Mouse (Mus musculus): ENCODE results near the gene Gtf3a. TPM values are rescaled to one million over a fixed set of nuclear protein-coding genes. Genes with fewer than 3 reads are reported as not detected.
A peak's percentile ranks its signal among the peaks of the same experiment; 100 is the strongest.

The Gtf3a gene
- 40.5 and 74.9 TPM in 2 replicates for polyA plus RNA-seq (2012; rRNA removed)

DNA sequence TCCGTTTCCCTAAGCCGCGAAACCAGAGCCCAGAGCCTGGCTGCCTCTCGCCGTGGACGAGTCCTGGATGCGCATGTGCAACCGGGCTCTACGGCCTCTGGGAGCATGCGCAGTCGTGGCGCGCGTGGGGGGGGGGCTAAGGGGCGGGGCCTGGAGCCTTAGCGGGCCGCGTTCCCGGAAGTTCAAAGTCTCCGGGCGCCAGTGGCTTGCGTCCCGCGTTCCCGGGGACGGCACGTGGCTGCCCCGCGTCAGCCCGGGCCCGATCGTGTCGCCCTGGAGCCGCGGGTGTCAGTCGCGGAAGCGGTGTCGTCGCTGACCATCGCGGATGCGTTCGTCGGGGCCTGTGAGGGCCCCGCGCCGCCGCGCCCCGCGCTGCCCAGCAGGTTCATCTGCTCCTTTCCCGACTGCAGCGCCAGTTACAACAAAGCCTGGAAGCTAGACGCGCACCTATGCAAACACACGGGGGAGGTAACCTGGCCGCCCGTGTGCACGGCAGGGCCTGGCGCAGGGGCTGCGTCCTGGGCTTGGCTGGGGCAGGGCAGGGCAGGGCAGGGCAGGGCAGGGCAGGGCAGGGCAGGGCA is at the start of gene Gtf3a:
TSS of gene Gtf3a (plus strand) at position 150 of the 581 bp plus-strand sequence.
- H3K4me1 ChIP-seq (ENCODE audit: control insufficient read depth, insufficient read depth, insufficient read length), result peaks cover 9% of the 10 kb centered on the region; the same call in 1 of the 2 replicates
- TF ChIP-seq POLR2A (IDR thresholded peaks at IDR 0.05; ENCODE audit: low read depth, low read length) (peak; percentile 13; the same call in 1 of the 2 replicates), CTCF (IDR thresholded peaks at IDR 0.05; ENCODE audit: extremely low read depth, insufficient read depth, insufficient read length, insufficient replicate concordance) (no peak)
- H3K36me3 ChIP-seq (ENCODE audit: control insufficient read depth, insufficient read depth, low read length), result peaks cover 24% of the 10 kb centered on the region
- peak within 1 kb of the TSS; percentile 88 for H3K4me3 ChIP-seq (ENCODE audit: extremely low read depth, insufficient read depth, insufficient read length)
- peak within 1 kb of the TSS; percentile 56 for H3K27ac ChIP-seq (ENCODE audit: insufficient read depth, low read length)
- no peaks in the 10 kb centered on the region for H3K27me3 ChIP-seq (ENCODE audit: control insufficient read depth, insufficient read depth, low read length)
- peak; percentile 74 to 77 for DNase-seq (ENCODE audit: low read depth in 1 of 2, low spot score in 2 of 2)
- WGBS, result under 1% methylated on average over 62 of the region's 62 CpGs

DNA sequence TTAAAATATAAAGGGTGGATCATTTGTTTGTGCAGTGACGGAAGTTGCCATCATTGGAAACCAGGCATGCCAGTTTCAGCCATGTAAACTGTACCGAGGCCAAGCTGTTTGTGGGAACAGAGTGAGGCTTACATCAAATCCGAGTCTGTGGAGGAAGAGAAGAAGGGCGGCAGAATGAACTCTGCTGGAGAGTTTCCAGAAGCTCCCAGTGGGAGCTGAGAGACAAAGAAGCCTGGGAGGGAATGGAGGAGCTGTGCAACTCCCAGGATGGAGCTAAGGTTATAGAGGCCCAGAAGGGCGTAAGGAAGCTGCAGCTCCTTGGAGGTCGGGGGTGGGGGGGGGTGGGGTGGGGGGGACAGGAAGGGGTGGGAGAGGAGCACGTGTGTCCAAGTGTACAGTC is 48.1 kb upstream of the Gtf3a start:
- Histone ChIP-seq H3K4me1 (ENCODE audit: control insufficient read depth, insufficient read depth, insufficient read length) (peaks cover 4% of the 10 kb centered on the region; the same call in 1 of the 2 replicates), H3K27me3 (ENCODE audit: control insufficient read depth, insufficient read depth, low read length) (no peaks in the 10 kb centered on the region), H3K27ac (ENCODE audit: insufficient read depth, low read length) (no peak overlapping the region), H3K36me3 (ENCODE audit: control insufficient read depth, insufficient read depth, low read length) (no peaks in the 10 kb centered on the region), H3K4me3 (ENCODE audit: extremely low read depth, insufficient read depth, insufficient read length) (no peak overlapping the region)
- 76% methylated on average over 7 of the region's 7 CpGs for WGBS
- TF ChIP-seq CTCF (IDR thresholded peaks at IDR 0.05; ENCODE audit: extremely low read depth, insufficient read depth, insufficient read length, insufficient replicate concordance), result no peak
- no peak for TF ChIP-seq POLR2A (IDR thresholded peaks at IDR 0.05; ENCODE audit: low read depth, low read length)
- DNase-seq (ENCODE audit: low read depth in 1 of 2, low spot score in 2 of 2), result no peak

DNA sequence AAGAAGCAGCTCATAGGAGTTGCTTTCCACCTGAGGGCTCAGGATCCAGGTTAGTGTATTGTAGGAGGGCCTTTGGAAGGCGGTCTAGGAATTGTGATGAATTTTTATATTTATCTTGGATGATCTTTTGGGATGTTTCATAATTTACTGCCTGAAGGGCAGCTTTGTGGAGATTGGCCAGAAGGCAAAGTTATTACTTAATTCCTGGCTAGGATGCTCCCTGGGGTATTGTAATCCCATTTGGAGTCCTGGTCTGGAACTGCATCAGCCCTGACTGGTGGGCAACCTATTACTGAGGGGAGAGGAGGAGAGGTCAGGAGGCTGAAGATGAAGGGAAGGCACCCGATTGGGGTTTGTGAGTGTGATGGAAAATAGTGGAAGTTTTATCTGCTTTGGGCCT is 47.0 kb upstream of the Gtf3a start:
- TF ChIP-seq CTCF (IDR thresholded peaks at IDR 0.05; ENCODE audit: extremely low read depth, insufficient read depth, insufficient read length, insufficient replicate concordance) (no peak), POLR2A (IDR thresholded peaks at IDR 0.05; ENCODE audit: low read depth, low read length) (no peak)
- WGBS, result 94% methylated on average over 2 of the region's 2 CpGs
- Histone ChIP-seq H3K4me3 (ENCODE audit: extremely low read depth, insufficient read depth, insufficient read length) (no peak overlapping the region), H3K27me3 (ENCODE audit: control insufficient read depth, insufficient read depth, low read length) (no peaks in the 10 kb centered on the region), H3K27ac (ENCODE audit: insufficient read depth, low read length) (no peak overlapping the region), H3K4me1 (ENCODE audit: control insufficient read depth, insufficient read depth, insufficient read length) (peaks cover 4% of the 10 kb centered on the region; the same call in 1 of the 2 replicates), H3K36me3 (ENCODE audit: control insufficient read depth, insufficient read depth, low read length) (no peaks in the 10 kb centered on the region)
- no peak for DNase-seq (ENCODE audit: low read depth in 1 of 2, low spot score in 2 of 2)

DNA sequence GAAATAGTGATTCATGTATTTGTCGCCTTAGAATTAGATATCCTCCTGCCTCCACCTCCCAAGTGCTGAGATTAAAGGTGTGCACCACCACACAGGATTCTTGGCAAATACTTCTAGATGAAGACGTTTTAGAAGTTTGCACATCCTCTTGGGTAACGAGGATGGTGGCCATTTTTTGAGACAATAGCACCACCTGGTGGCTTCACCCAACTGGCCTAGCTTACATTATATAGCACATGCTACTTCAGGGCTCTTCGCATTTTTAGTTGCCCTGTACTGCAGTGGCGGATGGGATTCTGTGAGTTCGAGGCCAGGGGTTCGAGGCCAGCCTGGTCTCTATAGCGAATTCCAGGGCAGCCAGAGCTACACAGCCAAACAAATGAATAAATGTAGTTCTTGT is 44.1 kb upstream of the Gtf3a start:
- DNase-seq (ENCODE audit: low read depth in 1 of 2, low spot score in 2 of 2), result peak; percentile 63 to 74
- Histone ChIP-seq H3K27me3 (ENCODE audit: control insufficient read depth, insufficient read depth, low read length) (no peaks in the 10 kb centered on the region), H3K27ac (ENCODE audit: insufficient read depth, low read length) (no peak overlapping the region), H3K36me3 (ENCODE audit: control insufficient read depth, insufficient read depth, low read length) (no peaks in the 10 kb centered on the region), H3K4me3 (ENCODE audit: extremely low read depth, insufficient read depth, insufficient read length) (no peak overlapping the region), H3K4me1 (ENCODE audit: control insufficient read depth, insufficient read depth, insufficient read length) (no peaks in the 10 kb centered on the region)
- WGBS, result 28% methylated on average over 8 of the region's 8 CpGs
- no peak for TF ChIP-seq POLR2A (IDR thresholded peaks at IDR 0.05; ENCODE audit: low read depth, low read length)
- peak; percentile 58; the same call in 1 of the 2 replicates for TF ChIP-seq CTCF (IDR thresholded peaks at IDR 0.05; ENCODE audit: extremely low read depth, insufficient read depth, insufficient read length, insufficient replicate concordance)

DNA sequence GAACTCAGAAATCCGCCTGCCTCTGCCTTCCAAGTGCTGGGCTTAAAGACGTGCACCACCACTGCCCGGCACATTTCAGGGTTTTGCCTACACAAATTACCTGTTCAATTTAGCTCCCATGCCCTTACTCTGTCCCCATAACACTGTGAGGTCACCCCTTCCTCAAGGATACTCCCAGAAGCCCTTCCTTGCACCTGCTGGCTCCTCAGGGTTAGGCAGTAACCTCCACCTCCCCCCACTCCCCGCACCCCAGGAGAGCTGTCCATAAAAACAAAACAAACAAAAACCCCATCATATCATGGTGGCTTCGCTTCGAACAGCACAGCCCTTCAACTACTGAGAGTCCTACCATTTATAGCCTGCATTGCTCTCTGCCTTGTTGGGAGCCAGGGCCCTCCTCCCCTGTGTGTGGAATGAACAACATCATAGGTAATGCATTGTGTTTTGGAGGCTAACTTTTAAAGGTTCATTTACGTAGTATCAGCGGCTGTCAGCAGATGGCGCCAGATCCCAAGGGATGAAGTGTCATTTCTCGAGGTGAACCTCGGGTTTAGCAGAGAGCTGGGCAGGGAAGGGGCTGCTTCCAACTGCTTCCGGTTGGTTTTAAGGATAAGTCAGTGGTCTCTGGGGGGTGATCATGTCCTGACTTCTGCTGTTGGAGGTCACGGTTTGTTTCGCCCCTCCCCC is 42.8 kb upstream of the Gtf3a start:
- Histone ChIP-seq H3K4me3 (ENCODE audit: extremely low read depth, insufficient read depth, insufficient read length) (no peak overlapping the region), H3K36me3 (ENCODE audit: control insufficient read depth, insufficient read depth, low read length) (no peaks in the 10 kb centered on the region), H3K27ac (ENCODE audit: insufficient read depth, low read length) (no peak overlapping the region), H3K4me1 (ENCODE audit: control insufficient read depth, insufficient read depth, insufficient read length) (no peaks in the 10 kb centered on the region), H3K27me3 (ENCODE audit: control insufficient read depth, insufficient read depth, low read length) (no peaks in the 10 kb centered on the region)
- 30% methylated on average over 14 of the region's 14 CpGs for WGBS
- peak; percentile 25 to 75 for DNase-seq (ENCODE audit: low read depth in 1 of 2, low spot score in 2 of 2)
- TF ChIP-seq CTCF (IDR thresholded peaks at IDR 0.05; ENCODE audit: extremely low read depth, insufficient read depth, insufficient read length, insufficient replicate concordance), result peak; percentile 81; the same call in 1 of the 2 replicates
- no peak for TF ChIP-seq POLR2A (IDR thresholded peaks at IDR 0.05; ENCODE audit: low read depth, low read length)

DNA sequence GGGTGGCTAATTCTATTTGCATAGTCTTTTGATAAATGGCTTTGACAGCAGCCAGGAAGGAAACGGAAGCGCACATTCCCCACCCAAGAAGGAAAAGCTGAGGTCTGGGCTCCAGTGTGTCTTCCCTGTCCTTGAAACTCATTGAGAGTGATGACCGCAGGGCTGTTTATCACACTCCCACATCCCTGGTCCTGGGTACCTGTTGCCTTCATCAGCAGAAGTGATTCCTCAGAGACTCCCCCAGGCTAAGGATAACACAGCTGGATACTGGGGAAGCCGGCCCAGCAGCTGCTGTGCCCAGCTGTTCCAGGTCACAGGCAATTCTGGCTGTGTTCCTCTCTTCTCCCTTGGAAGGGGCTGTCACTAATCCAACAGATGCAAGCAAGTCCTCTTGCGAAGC is 40.9 kb upstream of the Gtf3a start:
- Histone ChIP-seq H3K27ac (ENCODE audit: insufficient read depth, low read length) (no peak overlapping the region), H3K4me3 (ENCODE audit: extremely low read depth, insufficient read depth, insufficient read length) (no peak overlapping the region), H3K27me3 (ENCODE audit: control insufficient read depth, insufficient read depth, low read length) (no peaks in the 10 kb centered on the region), H3K36me3 (ENCODE audit: control insufficient read depth, insufficient read depth, low read length) (no peaks in the 10 kb centered on the region), H3K4me1 (ENCODE audit: control insufficient read depth, insufficient read depth, insufficient read length) (peaks cover 3% of the 10 kb centered on the region; the same call in 1 of the 2 replicates)
- 65% methylated on average over 5 of the region's 5 CpGs for WGBS
- TF ChIP-seq POLR2A (IDR thresholded peaks at IDR 0.05; ENCODE audit: low read depth, low read length) (no peak), CTCF (IDR thresholded peaks at IDR 0.05; ENCODE audit: extremely low read depth, insufficient read depth, insufficient read length, insufficient replicate concordance) (no peak)
- DNase-seq (ENCODE audit: low read depth in 1 of 2, low spot score in 2 of 2), result no peak

DNA sequence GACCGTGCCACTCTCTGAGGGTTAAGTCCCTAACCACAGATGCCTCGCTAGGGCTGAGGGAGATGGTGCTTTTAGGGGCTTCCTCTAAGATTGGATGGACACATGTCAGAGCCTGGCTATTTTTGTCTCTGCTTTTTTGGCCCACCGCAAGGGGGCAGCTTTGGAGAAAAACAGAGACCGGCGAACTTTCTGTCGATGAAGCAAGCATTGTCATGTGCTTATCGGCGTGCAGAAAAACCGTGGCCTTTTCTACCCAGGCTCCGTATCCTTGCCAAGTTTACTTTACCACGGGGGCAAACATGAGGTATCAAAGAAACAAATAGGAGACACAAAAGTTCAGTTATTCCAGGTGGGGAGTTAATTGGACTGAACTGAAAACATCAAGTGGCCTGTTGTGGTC is 39.8 kb upstream of the Gtf3a start:
- 63% methylated on average over 11 of the region's 11 CpGs for WGBS
- no peaks in the 10 kb centered on the region for H3K27me3 ChIP-seq (ENCODE audit: control insufficient read depth, insufficient read depth, low read length)
- H3K36me3 ChIP-seq (ENCODE audit: control insufficient read depth, insufficient read depth, low read length), result no peaks in the 10 kb centered on the region
- H3K27ac ChIP-seq (ENCODE audit: insufficient read depth, low read length), result no peak overlapping the region
- TF ChIP-seq POLR2A (IDR thresholded peaks at IDR 0.05; ENCODE audit: low read depth, low read length) (no peak), CTCF (IDR thresholded peaks at IDR 0.05; ENCODE audit: extremely low read depth, insufficient read depth, insufficient read length, insufficient replicate concordance) (no peak)
- H3K4me3 ChIP-seq (ENCODE audit: extremely low read depth, insufficient read depth, insufficient read length), result no peak overlapping the region
- peaks cover 6% of the 10 kb centered on the region; the same call in 1 of the 2 replicates for H3K4me1 ChIP-seq (ENCODE audit: control insufficient read depth, insufficient read depth, insufficient read length)
- DNase-seq (ENCODE audit: low read depth in 1 of 2, low spot score in 2 of 2), result no peak

All from spleen, adult 2 months (tissue).